Mouse (Mus musculus): ENCODE measurements around the gene Tob2.
A peak's percentile ranks its signal among the peaks of the same experiment; 100 is the strongest.

Gene Tob2

GRCm38 (mm10) chr15:81859330-81860255, 997 bp upstream of the Tob2 start:
- peak; percentile 76 for DNase-seq

GRCm38 (mm10) chr15:81858138-81858516, 469 bp downstream of the Tob2 start:
- peak; percentile 88 for DNase-seq

- no peak for DNase-seq
Measured at GRCm38 (mm10) chr15:81857724-81858116, 876 bp downstream of the Tob2 start.

GRCm38 (mm10) chr15:81856938-81857723, 1.5 kb downstream of the Tob2 start:
- DNase-seq = no peak

GRCm38 (mm10) chr15:81856030-81856790, 2.4 kb downstream of the Tob2 start:
- DNase-seq = peak; percentile 79

GRCm38 (mm10) chr15:81853081-81853480, 5.5 kb downstream of the Tob2 start:
- no peak for DNase-seq

GRCm38 (mm10) chr15:81852411-81853000, 6.1 kb downstream of the Tob2 start:
- DNase-seq = no peak

GRCm38 (mm10) chr15:81851375-81851774, 7.2 kb downstream of the Tob2 start:
- no peak for DNase-seq

- DNase-seq = no peak
Measured at GRCm38 (mm10) chr15:81850718-81851117, 7.9 kb downstream of the Tob2 start.

GRCm38 (mm10) chr15:81849104-81849503, 9.5 kb downstream of the Tob2 start:
- DNase-seq = no peak

- DNase-seq = peak; percentile 51
Measured at GRCm38 (mm10) chr15:81848301-81848700, 10.3 kb downstream of the Tob2 start.

- no peak for DNase-seq
Measured at GRCm38 (mm10) chr15:81847861-81848260, 10.7 kb downstream of the Tob2 start.

- DNase-seq = no peak
Measured at GRCm38 (mm10) chr15:81847161-81847560, 11.4 kb downstream of the Tob2 start.

- DNase-seq = no peak
Measured at GRCm38 (mm10) chr15:81846755-81847154, 11.8 kb downstream of the Tob2 start.

- DNase-seq = no peak
Measured at GRCm38 (mm10) chr15:81845724-81846123, 12.9 kb downstream of the Tob2 start.

- no peak for DNase-seq
Measured at GRCm38 (mm10) chr15:81845033-81845625, 13.5 kb downstream of the Tob2 start.

- no peak for DNase-seq
Measured at GRCm38 (mm10) chr15:81842275-81842674, 16.3 kb downstream of the Tob2 start.

- no peak for DNase-seq
Measured at GRCm38 (mm10) chr15:81840306-81840705, 18.3 kb downstream of the Tob2 start.

GRCm38 (mm10) chr15:81839634-81840033, 19.0 kb downstream of the Tob2 start:
- DNase-seq = peak; percentile 40

GRCm38 (mm10) chr15:81838554-81839235, 19.9 kb downstream of the Tob2 start:
- DNase-seq = no peak

All from right cerebral cortex, postnatal 14 days (tissue).